Mouse (Mus musculus) brain, embryonic 14.5 days (tissue): ENCODE measurements around the gene Ccn2. TPM values are rescaled to one million over a fixed set of nuclear protein-coding genes. Genes with fewer than 3 reads are reported as not detected.

Experiments
- DNase-seq: peaks from one replicate; pipeline ENCODE4 v3.0.0-alpha.2; 2011; ENCODE audit warnings: low read depth
- CTCF ChIP-seq: fragments of 200-500 bp; IDR thresholded peaks from 2 replicates; pipeline ENCODE4 v1.5.1; 2012; ENCODE audit warnings: inconsistent platforms, mild to moderate bottlenecking, moderate library complexity, borderline replicate concordance; ENCODE audit not compliant: insufficient read depth, insufficient read length; ENCODE audit errors: extremely low read depth
- POLR2A ChIP-seq: fragments of 200-500 bp; IDR thresholded peaks from 2 replicates; pipeline ENCODE4 v1.6.1; 2012; ENCODE audit warnings: mild to moderate bottlenecking, inconsistent platforms, borderline replicate concordance; ENCODE audit not compliant: poor library complexity, insufficient read depth, insufficient read length, severe bottlenecking; ENCODE audit errors: extremely low read depth
- polyA plus RNA-seq: library from polyadenylated mRNA; depleted of rRNA; stranded (reverse); fragments of >200 nt; gene quantifications from 2 replicates; pipeline ENCODE4 v1.2.3, GENCODE M21; 2012; rRNA removed

Ccn2 gene
- 8.7 and 11.7 TPM in 2 replicates for polyA plus RNA-seq

DNA sequence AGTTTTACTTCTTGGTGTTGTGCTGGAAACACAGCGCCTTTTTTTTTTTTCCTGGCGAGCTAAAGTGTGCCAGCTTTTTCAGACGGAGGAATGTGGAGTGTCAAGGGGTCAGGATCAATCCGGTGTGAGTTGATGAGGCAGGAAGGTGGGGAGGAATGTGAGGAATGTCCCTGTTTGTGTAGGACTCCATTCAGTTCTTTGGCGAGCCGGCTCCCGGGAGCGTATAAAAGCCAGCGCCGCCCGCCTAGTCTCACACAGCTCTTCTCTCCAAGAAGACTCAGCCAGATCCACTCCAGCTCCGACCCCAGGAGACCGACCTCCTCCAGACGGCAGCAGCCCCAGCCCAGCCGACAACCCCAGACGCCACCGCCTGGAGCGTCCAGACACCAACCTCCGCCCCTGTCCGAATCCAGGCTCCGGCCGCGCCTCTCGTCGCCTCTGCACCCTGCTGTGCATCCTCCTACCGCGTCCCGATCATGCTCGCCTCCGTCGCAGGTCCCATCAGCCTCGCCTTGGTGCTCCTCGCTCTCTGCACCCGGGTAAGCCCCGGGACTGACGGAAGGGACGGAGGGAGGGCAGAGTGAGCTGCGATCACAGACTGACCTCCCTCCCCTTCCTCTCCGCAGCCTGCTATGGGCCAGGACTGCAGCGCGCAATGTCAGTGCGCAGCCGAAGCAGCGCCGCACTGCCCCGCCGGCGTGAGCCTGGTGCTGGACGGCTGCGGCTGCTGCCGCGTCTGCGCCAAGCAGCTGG is at the start of gene Ccn2:
Gene Ccn2 (plus strand): TSS at position 193 of the 753 bp plus-strand sequence.
- peak; percentile 85 for DNase-seq
- TF ChIP-seq POLR2A (peak; percentile 18; the same call in 1 of the 2 replicates), CTCF (no peak)

DNA sequence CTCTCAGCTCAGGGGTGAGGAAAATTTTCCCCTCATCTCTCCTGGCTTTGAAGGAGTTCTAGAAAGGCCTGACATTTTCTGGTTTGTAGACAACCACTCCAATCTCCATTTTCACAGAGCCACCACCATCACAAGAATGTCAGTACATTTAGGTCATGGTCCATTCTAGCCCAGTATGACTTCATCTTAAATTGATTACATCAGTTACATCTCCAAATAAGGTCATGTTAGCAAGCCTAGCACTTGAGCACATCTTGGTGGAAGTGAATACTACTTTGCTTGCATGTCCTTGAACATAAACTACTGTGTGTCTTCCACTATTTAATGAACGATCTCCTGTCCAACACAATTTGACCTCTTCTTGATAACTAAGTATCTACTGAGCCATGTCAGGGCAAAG is 42.4 kb upstream of the Ccn2 start:
- DNase-seq = no peak
- no peak for TF ChIP-seq POLR2A
- no peak for TF ChIP-seq CTCF

DNA sequence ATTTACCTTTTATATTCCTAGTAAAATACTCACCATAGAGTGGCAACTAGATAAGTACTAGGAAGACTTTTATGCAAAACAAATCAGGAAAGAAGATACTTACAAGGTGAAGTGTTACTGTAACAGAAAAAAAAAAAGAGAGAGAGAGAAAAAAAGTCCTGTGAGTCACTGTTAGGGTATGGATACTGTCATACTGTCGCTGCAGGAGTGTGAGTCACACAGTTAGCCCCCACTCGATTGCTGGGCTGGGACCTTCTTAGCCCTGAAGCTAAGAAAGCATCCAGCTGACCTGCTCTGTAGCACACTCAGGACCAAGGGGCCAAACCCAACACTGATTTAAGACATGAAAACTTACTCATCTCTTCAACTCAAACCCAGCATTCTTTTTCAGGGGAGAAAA is 41.2 kb upstream of the Ccn2 start:
- DNase-seq = no peak
- TF ChIP-seq CTCF (no peak), POLR2A (no peak)

DNA sequence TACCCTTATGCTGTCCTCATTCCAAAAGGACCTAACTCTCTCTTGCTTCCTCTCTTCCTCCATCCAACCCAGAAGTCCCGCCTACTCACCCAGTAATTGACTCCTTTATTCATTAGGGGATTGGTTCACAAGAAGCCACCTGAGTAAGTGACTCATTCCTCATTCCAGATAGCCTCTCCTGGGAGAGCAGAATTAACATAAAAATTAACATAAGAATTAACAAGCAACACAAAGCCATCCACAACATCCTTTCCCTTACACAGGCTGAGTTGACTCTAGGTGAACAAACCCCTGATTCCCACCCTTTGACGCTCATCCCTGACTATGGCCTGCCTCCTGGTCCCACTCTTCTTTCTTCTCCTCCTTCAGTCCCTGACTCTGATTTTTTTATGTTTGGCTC is 36.9 kb upstream of the Ccn2 start:
- TF ChIP-seq POLR2A (no peak), CTCF (no peak)
- DNase-seq = no peak

DNA sequence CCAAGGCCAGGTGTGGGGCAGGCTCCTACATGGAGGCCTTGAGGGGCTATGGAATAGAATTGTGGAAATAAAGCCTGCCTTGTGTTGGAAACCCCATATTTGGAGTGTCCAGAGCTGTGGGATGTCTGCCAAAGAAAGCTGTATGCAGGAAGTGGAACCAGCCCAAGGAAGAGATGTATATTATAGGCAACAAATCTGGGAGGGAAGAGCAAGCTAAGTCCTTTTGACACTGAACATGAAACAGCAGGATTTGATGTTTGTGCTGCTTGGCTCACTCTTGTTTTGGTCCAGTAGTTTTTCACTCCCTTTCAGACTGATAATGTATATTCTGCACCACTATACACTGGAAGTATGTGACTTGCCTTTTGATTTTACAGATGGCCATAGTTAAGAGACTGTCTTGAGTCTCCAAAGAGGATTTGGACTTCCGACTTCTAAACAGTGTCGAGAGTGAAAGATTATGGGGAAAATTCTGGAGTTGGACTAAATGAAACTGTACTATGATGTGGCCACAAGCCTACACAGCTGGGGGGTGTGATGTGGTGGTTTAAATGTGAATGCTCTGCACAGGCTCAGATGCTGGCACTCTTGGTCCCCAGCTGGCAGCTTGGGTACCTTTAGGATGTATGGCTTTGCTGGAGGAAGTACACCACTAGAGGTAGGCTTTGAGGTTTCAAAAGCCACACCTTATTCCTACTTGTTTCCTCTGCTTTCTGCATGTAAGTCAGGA is 25.4 kb upstream of the Ccn2 start:
- peak; percentile 18 for DNase-seq
- TF ChIP-seq POLR2A (no peak), CTCF (no peak)

DNA sequence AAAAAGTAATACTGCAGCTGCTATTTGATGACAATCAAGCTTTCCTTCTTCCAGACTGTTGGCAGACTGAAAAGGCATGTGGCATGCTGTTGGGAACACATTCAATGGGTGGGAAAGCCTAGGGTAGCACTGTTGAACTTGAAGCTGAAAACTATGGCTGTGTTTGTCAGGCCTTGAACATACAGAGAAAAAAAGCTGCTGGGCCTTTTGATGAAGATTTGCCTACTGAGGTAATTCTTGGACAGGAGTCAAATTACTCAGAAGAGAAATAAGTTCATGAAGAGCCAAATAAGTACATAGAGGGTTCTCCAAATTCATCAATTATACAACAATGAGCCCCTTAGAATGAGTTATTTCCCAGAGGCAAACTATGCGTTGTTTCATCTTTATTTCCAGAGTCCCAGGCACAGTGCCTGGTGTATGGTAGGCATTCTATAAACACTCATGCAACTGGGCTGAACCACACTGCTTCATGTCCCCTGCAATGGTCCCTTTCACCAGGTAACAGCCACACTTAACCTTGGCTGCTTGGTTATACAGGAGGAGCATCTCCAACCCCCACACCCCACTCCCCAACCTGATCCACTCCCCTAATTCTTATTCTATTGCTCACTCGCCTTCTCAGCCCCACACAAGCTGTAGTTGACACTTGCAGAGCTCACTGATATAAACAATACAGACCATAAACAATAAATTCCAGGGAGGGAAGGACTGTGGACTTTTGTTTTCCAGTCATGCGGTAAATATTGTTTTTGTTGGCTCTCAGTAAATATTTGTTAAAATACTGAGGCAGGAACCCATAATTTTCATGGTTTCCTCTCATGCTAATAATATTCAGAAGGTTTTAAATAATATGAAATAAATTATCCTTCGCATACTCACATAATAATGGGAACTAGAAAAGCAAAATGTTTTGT is 22.9 kb upstream of the Ccn2 start:
- DNase-seq = peak; percentile 88
- TF ChIP-seq CTCF = no peak
- no peak for TF ChIP-seq POLR2A

DNA sequence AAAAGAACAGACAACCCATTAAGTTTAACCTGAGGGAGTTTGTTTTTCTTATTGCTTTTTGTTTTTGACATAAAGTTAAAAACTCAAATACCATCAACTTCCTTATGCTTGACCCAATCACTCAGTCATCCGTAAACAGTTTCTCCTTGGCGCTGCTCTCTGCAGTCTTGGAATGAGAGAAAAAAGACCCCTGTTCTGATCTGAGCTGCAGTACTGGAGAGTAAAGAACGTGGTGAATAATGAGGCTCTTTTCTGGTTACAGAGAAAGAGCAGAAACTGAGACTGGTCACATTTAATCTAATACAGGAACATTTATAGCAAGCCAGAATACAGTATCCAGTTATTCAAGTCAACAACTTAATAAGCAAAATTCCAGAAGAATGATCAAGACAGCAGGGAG is 21.8 kb upstream of the Ccn2 start:
- TF ChIP-seq CTCF = no peak
- no peak for TF ChIP-seq POLR2A
- DNase-seq = peak; percentile 60

DNA sequence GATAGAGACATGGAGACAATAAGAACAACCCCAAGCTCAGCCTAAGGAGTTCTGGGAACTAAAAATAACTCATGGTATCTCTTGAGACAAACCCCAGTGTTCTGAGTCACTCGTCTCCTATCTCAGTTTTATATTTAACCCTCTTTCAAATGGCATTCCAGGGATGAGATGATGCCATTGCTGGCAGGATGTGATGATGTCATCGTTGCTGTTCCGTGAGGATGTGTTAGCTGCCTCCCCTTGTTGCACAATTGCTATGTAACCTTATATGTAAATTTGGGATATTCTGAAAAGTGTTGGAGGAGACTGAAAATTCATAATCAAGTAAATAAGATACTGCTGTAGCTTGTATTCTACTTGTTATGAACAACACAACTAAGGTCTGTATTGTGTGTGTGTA is 14.2 kb upstream of the Ccn2 start:
- TF ChIP-seq CTCF (no peak), POLR2A (no peak)
- no peak for DNase-seq

DNA sequence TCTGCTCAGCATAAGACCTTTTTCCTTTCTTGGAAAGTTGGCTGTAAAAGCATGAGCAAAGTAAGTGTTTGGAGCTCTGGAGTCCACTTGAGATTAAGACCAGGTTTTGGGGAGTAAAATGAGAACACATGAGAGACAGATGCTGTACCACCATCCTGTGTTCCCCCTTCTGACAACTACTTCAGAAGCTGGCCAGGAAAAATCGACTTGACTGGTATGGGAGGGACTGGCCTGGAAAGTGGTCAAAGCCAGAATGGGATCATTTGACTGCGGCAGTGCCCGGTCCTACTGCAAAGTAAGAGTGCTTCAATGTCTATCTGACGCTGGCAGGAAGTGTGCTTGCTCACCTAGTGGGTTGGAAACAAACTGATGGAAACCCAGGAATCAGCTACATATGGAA is 6.4 kb upstream of the Ccn2 start:
- no peak for DNase-seq
- TF ChIP-seq POLR2A = no peak
- no peak for TF ChIP-seq CTCF

DNA sequence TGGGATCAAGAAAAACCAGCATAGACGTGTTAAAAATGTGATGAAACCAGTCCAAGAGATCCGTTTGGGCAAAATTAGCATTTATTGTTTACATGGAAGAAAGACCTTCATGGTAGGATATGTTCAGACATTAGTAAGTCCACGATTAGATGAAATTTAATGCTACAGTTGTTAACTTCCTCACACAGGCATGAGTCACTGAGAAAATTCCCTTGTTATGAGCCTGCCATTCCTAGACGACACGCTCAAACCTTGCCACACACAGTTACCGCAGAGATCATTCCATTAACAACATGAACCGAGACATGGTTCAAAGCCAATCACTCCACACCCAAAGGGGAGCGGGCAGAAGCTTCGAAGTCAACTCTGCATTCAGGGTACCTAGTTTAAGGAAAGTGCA is 6.0 kb upstream of the Ccn2 start:
- TF ChIP-seq POLR2A = no peak
- TF ChIP-seq CTCF = no peak
- no peak for DNase-seq

DNA sequence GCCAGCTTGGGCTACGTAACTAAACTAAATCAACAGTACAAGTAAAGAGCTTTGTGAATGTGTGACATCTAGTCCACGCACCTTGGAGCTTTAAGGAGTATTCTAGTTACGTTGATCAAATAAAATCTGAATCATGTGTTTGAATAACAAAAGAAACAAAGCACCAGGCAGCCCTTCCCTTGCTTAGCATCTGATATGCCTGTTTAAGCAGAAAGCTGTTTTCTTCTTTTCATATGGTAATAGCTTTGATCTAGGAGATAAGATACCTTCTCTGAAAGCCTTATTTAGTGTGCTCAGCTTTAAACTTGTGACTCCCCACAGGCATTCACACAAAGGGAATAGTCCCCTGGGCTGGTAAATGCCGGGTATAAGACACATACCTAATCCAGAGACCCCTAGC is 4.7 kb upstream of the Ccn2 start:
- DNase-seq = no peak
- TF ChIP-seq CTCF (no peak), POLR2A (no peak)
